In genomic region chr12:56064183-56064582, GRCm38 (mm10) we compare ENCODE assay signal across 15 mouse cellular contexts.
"Had no signal": no experiment of that assay in that cellular context is flagged by ENCODE, and none has a peak within 500 bp of the region (broad histone marks: within the 10 kb centered on the region; RNA-seq: fewer than 3 reads in every experiment).

No protein-coding gene starts in this region.

- H3K27ac ChIP-seq: limb, embryonic 15.5 days; liver, embryonic 12.5 days; macrophage; neural tube, embryonic 15.5 days had no signal

- ATAC-seq: liver, embryonic 12.5 days had no signal

- H3K27me3 ChIP-seq: limb, embryonic 15.5 days; liver, embryonic 12.5 days; megakaryocyte, embryonic 14.5 days; neural tube, embryonic 15.5 days had no signal

- H3K36me3 ChIP-seq: limb, embryonic 15.5 days; liver, embryonic 12.5 days; neural tube, embryonic 15.5 days had no signal

- H3K4me2 ChIP-seq: limb, embryonic 15.5 days; liver, embryonic 12.5 days; lung, embryonic 14.5 days; neural tube, embryonic 15.5 days had no signal

- H3K9me3 ChIP-seq: limb, embryonic 15.5 days; liver, embryonic 12.5 days; megakaryocyte, embryonic 14.5 days; neural tube, embryonic 15.5 days had no signal

- H3K9ac ChIP-seq: limb, embryonic 15.5 days; liver, embryonic 12.5 days; lung, embryonic 14.5 days; neural tube, embryonic 15.5 days had no signal

- H3K4me3 ChIP-seq: limb, embryonic 15.5 days; liver, embryonic 12.5 days; megakaryocyte, embryonic 14.5 days; myocyte; neural tube, embryonic 15.5 days had no signal

- DNase-seq: kidney, adult 8-10 months; kidney, postnatal 25 days; layer of hippocampus, postnatal 36 days; lung, embryonic 14.5 days; lung, postnatal 10 days; right cerebral cortex, postnatal 4 days; spleen, adult 18-20 months; thymus, adult 2 months; thymus, postnatal 25 days had no signal

- H3K4me1 ChIP-seq: limb, embryonic 15.5 days; liver, embryonic 12.5 days; megakaryocyte, embryonic 14.5 days had no signal
